Mouse (Mus musculus): ENCODE measurements around the gene Enpp4. TPM values are rescaled to one million over a fixed set of nuclear protein-coding genes. Genes with fewer than 3 reads are reported as not detected.

Gene Enpp4
- 10 to 100 TPM; 39.7 to 40.3 TPM for total RNA-seq (2021)
- long read RNA-seq, experiment 1, full-length matches to known transcripts = 67 of 82 reads
- long read RNA-seq, experiment 1, partial matches to known transcripts = 7 of 82 reads
- long read RNA-seq, experiment 1, other reads (novel, unspliced or antisense) = 8 of 82 reads
- long read RNA-seq, experiment 2, full-length matches to known transcripts = 53 of 76 reads
- long read RNA-seq, experiment 2, partial matches to known transcripts = 7 of 76 reads
- long read RNA-seq, experiment 2, other reads (novel, unspliced or antisense) = 16 of 76 reads

DNA sequence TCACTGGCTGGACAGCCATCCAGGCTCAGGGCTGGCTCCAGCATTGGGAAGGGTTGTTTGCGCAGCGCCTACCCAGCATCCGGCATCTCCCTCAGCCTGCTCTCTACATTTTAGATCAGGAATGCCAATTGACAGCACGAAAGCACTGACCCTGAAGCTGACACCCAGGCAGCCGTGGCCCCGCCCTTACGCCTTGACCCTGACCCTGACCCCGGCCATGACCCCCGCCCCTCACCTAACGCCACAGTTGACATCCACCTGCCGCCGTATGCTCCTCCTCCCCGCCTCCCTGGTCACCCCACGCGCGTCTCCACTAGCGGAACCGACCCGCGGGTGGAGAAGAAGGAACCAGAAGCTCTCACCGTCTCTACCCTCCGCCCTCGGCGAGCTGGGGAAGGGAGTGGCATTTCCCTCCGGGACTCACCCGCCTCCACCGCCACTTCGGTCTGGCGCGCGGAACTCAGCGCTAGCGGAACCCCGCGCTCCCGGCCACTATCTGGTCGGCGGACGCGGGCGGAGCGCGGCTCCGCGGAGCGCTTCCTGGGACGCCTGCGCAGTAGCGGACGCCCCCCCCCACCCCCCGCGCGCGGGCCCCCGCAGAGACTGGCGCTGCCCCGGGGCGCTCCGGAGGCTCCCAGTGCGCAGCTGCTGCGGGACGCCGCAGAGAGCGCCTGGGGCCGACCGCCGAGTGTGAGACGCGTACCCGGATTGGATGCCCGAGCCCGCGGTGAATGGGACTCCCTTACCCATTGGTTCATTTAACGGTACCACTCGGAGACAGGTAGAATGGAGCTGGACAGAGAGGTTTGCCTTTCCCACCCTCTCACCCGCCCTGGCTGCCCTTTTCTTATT is at the start of gene Enpp4:
TSS of gene Enpp4 (minus strand) at position 523 of the 852 bp plus-strand sequence.
- peak; percentile 93 for DNase-seq (ENCODE audit: low spot score)

DNA sequence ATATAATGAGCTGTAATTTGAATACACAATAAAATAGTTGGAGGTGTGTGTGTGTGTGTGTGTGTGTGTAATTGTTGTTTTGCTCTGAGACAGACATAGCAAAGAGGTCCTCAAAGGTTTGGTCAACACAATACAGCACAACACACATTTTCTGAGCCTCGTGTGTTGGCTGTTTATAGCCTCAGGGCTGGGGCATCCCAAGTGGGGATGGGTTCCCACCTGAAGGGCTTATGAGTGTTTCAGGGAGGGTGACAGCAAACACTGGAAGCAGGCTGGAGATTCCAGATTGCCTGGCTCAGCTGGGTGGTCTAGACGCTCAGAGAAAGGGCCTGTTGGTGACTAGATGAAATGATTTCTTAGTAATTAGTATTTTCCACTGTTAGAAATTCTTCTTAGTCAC is 49.6 kb upstream of the Enpp4 start:
- DNase-seq (ENCODE audit: low spot score) = no peak

DNA sequence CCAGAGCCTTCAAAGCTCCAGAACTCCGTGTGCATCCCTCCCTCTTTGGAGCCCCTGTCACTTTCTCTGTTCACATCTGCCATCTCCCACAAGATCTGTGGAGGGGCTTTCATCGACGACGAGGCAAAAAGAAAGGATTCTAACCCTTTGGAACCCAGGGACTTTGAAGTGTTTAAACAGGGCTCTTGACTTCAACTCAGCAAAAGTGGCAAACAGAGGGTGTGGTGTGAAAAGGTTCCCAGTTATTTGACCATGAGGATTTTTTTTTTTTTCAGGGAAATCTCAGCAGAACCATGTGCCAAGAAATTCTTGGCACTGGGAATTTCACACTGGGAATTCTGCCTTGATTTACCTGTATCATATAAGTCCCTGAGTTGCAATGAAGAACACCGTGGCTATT is 48.3 kb upstream of the Enpp4 start:
- DNase-seq (ENCODE audit: low spot score) = no peak

DNA sequence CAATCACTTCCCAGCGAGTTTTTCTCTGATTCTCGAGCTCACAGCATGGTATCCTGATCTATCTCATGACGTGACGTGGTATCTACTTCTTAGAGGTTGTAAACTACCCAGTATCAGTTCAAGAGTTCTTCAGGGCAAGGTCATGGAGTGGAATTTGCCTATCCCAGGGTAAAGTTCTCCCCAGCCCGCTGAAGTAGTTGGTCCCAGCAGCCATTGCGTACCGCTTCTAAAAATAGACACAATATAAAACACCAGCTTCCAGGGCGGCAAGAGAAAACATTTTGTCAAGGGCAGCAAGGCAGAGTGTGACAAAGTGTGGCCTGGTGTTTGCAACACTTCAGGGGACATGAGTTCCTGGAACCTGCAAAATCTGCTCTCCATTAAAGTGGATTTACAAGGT is 46.3 kb upstream of the Enpp4 start:
- DNase-seq (ENCODE audit: low spot score) = peak; percentile 33

DNA sequence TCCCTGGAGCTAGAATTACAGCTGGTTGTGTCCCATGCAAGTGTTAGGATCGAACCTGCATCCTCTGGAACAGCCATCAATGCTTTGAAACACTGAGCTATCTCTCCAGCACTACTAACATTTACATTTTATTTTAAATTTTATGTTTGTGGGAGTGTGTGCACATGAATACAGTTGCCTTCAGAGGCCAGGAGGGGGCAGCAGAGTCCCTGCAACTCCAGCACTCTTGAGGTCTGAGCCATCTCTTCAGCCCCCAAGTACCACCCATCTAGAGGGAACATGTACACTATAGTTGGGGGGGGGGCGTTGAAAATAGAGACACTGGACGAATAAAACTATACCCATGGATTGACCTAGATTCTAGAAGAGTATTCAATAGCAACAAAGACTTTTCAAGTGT is 45.5 kb upstream of the Enpp4 start:
- peak; percentile 65 for DNase-seq (ENCODE audit: low spot score)

DNA sequence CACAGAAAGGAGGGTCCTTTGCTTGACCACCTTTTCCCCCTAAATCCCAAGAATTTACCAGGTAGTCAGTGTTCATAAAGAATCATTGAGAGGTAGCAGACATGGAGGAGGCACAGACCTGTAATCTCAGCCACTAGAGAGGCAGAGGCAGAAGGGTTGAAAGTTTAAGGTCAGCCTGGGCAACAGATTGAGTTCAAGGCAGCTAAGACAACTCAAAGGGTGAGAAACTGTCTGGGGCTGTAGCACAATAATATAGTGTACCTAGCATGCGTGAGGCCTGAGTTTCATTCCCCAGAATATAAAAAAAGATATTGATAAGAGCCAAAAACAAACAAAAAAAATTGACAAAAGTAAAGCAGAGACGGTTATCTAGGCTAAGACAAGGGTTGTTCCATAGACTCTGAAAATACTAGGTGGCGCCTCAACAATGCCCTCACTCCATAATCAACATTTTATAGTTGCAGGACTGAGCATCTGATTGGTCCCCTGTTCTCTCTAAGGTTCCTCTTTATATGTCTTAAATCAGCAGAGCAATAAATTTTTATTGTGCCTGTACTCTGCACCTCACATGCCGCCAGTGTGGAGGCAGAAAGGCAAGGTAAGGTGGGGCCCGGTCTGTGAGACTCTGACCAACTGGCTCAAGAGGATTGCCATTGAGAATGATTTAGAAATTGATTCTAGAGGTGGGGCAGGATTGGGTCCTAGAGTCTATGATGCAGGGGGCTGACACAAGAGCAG is 42.7 kb upstream of the Enpp4 start:
- DNase-seq (ENCODE audit: low spot score) = no peak

DNA sequence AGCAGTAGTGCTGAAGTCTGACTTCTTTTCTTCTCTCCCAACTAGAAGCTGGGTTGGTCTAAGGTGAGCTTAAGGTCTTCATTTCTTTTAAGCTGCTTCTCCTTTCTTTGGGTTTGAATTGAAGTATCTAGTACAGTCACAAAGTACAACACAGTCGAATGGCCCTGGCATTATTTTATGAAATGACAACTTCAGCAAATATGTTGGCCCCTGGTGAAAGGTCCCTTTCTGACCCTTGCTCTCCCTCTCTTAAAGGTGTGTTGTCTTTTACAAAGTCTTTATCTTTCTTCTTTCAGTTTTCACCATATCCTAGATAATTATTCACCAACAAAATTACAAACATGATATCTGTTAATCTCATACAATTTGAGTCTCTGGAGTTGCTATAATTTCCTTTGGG is 40.2 kb upstream of the Enpp4 start:
- DNase-seq (ENCODE audit: low spot score) = no peak

DNA sequence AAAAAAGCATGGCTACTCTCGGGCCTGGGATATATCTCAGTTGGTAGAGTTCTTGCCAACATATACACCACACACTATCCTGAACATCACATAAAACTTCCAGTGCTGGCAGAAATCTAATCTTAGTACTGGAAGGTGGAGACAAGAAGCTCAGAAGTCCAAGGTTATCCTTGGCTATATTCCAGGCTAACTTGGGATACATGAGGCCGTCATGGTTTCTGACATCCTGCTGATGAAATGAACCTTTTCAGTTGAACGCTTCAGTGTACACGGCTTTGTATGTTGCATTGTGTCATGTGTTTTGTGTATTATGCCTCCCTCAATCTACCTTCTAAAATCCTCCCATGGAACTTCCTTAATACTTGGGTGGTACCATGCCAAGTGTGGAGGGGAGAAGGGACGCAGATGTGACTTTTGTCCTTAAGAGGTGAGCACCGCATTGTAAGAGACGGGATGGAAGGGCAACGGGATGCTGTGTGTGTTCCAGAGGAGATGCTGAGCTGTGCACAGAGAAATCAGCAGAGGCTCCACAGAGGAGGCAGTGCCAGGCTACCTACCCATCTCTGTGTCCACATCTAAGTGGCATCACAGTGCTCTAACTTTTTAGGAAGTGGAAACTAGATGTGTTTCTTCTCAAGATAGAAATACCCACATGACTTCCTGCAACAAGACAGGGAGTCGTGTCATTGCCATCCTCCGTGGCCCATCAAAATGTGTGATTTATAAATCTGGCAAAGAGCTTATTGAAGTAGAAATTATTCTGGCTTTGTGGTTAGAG is 31.4 kb upstream of the Enpp4 start:
- no peak for DNase-seq (ENCODE audit: low spot score)

DNA sequence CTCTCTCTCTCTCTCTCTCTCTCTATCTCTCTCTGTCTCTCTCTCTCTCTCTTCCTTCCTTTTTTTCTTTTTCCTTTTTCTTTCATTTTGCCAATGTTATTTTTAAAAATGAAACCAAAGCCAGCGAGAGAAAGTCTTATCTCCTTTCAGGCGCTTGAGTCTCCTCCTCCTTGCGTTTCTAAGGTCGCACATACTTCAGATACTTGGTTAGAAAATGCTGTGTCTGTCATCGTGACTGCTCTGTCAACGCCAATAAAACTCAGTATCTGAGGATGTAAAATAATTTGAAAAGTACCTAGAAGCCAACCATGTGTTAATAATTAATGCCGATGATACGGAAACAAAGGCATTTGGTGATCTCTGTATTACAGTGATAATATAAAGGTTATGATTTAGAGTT is 30.4 kb upstream of the Enpp4 start:
- DNase-seq (ENCODE audit: low spot score) = no peak

DNA sequence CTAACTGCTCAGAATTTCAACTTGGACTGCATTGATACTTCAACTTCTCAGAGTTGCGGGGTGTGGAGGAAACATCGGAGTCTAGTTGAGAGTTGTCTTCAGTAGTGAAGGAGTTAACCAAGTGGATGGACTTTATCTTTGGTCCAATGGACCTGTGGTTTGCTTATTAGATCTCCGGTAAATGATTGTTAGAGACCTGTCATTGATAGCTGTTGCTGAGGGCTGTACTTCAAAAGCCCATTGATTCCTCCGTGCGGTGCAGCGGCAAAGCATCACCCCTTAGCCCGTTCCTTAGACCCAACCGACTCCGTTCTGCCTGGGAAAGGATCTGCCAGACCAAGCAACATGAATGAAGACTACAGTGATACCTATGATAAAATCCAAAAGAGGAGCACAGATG is 28.9 kb upstream of the Enpp4 start:
- DNase-seq (ENCODE audit: low spot score) = no peak

DNA sequence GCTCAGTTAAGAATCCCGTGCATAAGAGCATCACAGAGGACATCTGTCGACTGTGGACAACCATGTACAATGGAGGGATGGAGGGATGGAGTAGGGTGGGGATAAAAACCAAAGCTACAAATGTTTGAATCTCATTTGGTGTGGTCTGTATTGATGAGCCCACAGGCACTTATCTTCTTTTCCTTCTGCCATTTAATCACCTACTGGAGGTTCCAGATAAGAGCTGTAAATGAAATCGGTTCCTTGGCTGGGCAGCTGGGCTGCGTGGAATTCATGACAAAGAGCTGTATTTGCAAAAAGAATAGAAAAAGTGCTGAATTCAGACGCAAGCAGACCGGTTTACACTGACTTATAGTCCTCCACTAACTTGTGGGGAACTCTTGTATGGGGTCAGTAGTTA is 28.5 kb upstream of the Enpp4 start:
- DNase-seq (ENCODE audit: low spot score) = no peak

DNA sequence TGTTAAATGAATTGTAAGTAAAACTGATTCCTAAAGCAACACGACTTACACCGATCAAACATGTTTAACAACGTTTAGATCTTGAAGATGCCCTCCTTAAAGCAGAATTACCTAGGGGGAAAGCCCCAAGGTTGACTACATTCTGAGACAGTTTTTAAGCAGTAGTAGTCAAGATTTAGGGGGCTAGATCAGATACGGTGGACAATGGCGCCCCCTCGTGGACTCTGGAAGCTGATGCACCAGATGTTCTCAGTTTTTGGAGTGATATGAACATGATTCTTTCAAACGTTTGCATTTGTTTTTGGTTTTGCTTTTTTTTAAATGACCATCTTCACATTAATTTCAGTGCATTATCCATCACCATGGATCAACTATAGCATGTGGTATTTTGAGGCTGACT is 24.8 kb upstream of the Enpp4 start:
- peak; percentile 69 for DNase-seq (ENCODE audit: low spot score)

DNA sequence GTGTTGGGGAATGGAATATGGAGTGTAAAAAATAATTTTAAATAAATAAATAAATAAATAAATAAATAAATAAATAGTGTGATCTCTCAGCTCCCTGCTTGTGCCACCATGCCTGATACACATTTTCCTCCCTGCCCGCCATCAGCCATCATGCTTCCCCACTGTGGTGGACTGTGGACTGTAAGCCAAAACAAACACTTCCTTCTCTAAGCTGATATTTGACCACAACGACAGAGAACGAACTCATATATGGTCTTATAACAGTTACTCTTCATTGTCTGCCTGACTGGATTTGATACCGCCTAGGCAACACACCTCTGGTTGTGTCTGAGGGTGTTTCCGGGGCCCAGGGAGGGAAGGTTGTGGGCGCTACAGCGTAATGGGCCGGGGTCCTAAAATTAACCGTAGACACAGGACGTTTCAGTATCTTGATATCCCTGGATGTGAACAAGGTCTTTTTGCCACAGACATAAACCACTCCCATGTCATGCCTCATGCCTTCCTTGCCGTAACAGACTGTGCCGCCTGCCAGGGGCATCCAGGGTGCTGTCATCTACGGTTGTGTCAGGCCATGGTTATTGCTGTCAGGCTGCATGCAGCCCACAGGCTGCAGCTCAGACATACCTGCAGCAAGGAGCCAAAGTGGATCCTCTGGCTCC is 23.6 kb upstream of the Enpp4 start:
- no peak for DNase-seq (ENCODE audit: low spot score)

DNA sequence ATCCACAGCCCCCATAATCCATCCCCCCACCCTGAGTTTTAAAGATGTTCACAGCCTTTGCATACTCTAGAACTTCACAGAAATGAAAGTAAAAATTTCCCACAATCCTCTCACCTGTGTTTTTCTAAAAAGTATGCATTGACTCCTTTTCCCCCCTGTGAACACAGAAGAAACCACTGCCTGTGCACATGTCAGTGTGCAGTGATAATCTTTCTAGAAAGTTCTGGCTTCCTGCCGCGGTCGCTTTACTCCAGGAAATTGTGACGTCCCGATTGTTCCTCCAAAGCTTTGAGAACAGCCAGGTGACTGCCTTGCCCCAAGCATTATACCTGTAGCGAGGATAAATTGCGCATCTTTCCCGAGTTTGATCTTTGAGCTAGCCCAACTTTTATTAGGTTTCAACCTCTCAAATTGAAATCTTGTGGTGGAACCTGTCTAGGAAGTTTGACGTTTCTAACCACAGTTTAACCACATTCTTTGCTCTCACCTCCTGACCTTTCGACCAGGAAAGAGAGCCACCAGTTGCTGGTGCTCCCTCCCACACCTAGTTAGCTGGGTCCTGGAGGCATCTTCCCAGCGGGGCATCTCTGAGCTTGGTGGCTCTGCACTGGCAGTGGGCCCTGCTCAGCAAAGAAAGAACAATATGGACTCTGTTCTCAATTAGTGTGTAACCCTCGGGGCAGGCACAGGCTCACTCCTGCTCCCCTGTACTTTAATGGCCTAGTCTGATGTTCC is 15.9 kb upstream of the Enpp4 start:
- DNase-seq (ENCODE audit: low spot score) = no peak

DNA sequence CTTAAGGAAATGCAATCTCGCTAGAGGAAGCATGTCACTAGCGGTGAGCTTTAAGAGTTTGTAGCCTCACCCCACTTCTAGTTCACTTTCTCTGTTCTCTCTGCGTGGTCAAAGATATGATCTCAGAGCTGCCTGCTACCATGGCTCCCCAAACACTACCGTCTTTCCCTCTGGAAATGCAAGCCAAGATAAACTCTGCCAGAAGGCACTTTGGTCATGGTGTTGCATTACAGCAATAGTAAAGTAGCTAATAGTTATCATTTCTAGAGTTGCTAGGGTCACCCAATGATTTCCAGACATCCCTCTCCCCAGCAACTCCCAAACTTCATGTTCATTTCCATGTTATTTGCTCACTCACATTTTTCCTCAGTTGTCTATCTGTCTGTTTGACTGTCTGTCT is 12.6 kb upstream of the Enpp4 start:
- DNase-seq (ENCODE audit: low spot score) = no peak

DNA sequence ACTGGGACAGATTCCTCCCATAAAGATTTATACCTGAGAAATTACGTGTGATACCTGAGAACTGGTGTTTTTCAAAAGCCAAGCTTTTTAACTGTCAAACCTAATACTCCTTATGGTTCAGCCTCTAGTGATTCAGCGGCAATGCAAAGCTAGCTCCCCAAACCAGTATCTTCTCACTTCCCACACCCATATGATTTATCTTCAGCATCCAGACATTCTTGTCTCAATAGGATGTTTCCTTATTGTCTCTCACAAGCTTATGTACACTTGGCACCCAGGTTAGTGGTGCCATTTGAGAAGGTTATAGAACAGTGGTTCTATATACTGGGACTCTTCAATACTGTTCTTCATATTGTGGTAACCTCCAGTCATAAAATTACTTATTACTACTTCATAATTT is 12.1 kb upstream of the Enpp4 start:
- DNase-seq (ENCODE audit: low spot score) = no peak

DNA sequence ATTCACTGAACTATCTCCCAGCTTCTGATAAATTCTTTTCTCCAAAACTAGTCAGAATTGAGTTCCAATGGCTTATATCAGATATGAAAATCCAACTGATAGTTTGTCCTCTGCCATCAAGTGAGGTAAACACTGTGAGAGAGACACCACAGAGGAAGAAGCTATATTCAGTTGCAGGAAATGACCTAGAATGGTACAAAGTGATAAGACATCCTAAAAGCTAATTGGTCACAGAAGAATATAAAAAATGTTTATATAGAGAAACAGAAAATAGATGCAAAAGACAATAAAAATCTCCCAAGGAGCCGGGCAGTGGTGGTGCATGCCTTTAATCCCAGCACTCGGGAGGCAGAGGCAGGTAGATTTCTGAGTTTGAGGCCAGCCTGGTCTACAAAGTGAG is 11.0 kb upstream of the Enpp4 start:
- no peak for DNase-seq (ENCODE audit: low spot score)

DNA sequence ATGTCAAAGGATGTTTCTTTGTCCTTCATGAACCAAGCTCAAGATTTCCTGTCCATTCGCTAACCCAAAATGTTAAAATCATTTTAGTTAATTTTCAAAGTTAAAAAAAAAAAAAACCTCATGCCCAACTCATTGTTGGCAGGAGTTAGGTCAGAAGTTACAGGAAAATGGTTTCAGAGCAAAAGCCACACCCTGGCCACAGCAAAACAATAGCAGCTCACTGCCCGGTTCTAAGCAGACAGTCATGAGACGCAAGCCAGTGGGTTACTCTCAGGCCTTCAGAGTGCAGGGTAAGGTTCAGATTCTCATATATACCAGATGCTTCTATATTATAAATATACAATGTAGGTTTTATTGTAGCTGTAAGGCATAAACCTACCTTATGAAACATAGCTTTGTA is 2.7 kb upstream of the Enpp4 start:
- no peak for DNase-seq (ENCODE audit: low spot score)

DNA sequence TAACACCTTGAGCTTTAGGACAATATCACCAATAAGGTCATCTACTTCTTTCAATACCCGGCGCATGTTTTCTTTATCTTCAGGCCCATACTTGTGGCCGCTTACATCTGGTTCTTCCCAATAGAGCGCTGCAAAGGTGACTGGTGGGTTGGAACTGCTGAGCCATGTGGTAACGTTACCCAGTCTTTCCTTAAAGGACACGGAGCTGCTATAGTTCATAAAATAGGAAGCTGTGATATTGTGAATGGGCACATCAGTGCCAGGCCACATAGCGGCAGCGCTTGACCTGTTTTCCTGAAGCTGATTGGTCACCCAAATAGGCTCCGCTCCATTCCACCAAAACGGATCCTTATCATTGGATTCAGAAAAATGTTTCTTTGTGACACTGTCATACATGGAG is 3.6 kb downstream of the Enpp4 start:
- DNase-seq (ENCODE audit: low spot score) = no peak

DNA sequence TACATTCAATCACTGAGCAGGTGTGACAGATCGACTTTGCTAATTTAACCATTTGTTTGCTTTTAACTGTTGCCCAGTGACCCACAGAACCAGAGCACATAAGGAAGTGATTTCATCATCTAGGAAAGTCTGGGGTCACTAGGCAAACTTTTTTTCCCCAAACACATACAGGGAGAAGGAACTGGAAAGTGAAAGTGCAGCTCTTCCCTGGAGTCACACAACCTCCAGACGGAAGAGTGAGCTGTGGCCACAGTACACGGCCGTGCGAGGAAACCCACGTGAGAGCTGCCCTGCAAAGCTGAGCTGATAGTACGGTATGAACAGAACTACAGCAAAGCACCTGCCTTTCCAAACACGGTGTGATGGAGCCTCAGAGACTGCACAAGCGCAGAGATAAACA is 4.7 kb downstream of the Enpp4 start:
- no peak for DNase-seq (ENCODE audit: low spot score)

Data from gastrocnemius, adult 18-20 months (tissue).